Mouse (Mus musculus) kidney, postnatal 0 days (tissue): Measurements from ENCODE around the gene Gpc5. TPM values are rescaled to one million over a fixed set of nuclear protein-coding genes. Genes with fewer than 3 reads are reported as not detected.

Experiments used
- ATAC-seq: fragments of 200-750 bp; cut with Nextera tagmentation; replicated peaks from 2 replicates; pipeline ENCODE4 v1.8.0; 2017; ENCODE audit warnings: low read depth, moderate number of reproducible peaks, moderate TSS enrichment, moderate library complexity; ENCODE audit not compliant: low FRiP score
- DNase-seq: peaks from one replicate; pipeline ENCODE4 v3.0.0-alpha.2; 2016; ENCODE audit warnings: low spot score
- H3K27ac ChIP-seq: fragments of 300-500 bp; sonication (generic); 2 replicates; pipeline ENCODE4 v1.5.1; 2014; ENCODE audit warnings: mild to moderate bottlenecking
- H3K27me3 ChIP-seq: fragments of 300-500 bp; sonication (generic); 2 replicates; pipeline ENCODE4 v1.6.1; 2014; ENCODE audit warnings: low read length, mixed read lengths; ENCODE audit not compliant: insufficient read depth
- H3K36me3 ChIP-seq: fragments of 300-500 bp; sonication (generic); 2 replicates; pipeline ENCODE4 v1.6.1; 2014; ENCODE audit warnings: low read length, mixed read lengths; ENCODE audit not compliant: insufficient read depth
- H3K4me1 ChIP-seq: fragments of 300-500 bp; sonication (generic); replicated peaks from 2 replicates; pipeline ENCODE4 v1.6.1; 2014; ENCODE audit warnings: antibody characterized with exemption, low read length, mixed read lengths; ENCODE audit not compliant: insufficient read depth
- H3K4me2 ChIP-seq: fragments of 300-500 bp; sonication (generic); 2 replicates; pipeline ENCODE4 v1.6.1; 2014; ENCODE audit warnings: mild to moderate bottlenecking, low read length, moderate library complexity, mixed read lengths
- H3K4me3 ChIP-seq: fragments of 300-500 bp; sonication (generic); replicated peaks from 2 replicates; pipeline ENCODE4 v1.5.1; 2014; ENCODE audit warnings: low read depth, low read length
- H3K9ac ChIP-seq: fragments of 300-500 bp; sonication (generic); 2 replicates; pipeline ENCODE4 v1.6.1; 2014; ENCODE audit warnings: low read depth, low read length
- H3K9me3 ChIP-seq: fragments of 300-500 bp; sonication (generic); replicated peaks from 2 replicates; pipeline ENCODE4 v1.6.1; 2016; ENCODE audit warnings: low read length, inconsistent platforms, mixed read lengths
- CTCF ChIP-seq: IDR thresholded peaks from 2 replicates; pipeline ENCODE4 v1.5.1; 2016; ENCODE audit warnings: antibody characterized with exemption, low read depth, mild to moderate bottlenecking, moderate library complexity
- WGBS: fragments of 180-500 bp; shearing (Covaris S2); extraction: QIAGEN DNeasy Blood & Tissue Kit; methylation state at CpG from one replicate; pipeline ENCODE4 v1.1.7; 2014; 5-methylcytosine and 5-hydroxymethylcytosine counted together
- polyA plus RNA-seq: library from polyadenylated mRNA; unstranded; fragments of >200 nt; fragmentation: Nextera tagmentation; extraction: Ambion mirVana; gene quantifications from 2 replicates; pipeline ENCODE4 v1.2.1, GENCODE M21; 2015

The Gpc5 gene
- polyA plus RNA-seq, 1 experiment from 2014 or later: 18.5 TPM

DNA sequence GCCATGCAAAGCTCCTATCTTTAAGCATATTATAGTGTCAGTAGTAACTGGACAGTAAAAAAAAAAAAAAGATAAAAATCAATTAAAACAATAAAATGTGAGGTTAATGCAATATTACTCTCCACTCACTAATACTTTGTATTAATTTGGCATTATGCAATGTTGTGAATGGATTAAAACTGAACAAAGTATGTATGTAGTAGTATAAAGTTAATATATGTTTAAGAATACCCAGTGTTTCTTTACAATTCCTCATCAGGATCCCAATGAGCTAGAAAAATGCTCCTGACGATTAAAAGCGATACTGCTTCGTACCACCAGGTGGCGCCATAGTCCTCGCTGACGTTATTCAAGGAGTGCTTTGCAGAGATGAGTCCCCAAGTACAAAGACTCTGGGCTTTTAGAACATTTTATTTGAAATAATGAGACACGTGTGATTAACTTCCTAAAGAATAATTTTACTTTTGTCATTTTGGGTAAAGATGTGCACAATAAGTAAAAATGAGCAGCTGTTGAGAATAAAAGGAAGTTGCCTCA is 739.3 kb downstream of the Gpc5 start:
- H3K4me3 ChIP-seq: no peak overlapping the region
- no peaks in the 10 kb centered on the region for H3K27me3 ChIP-seq
- H3K36me3 ChIP-seq: no peaks in the 10 kb centered on the region
- TF ChIP-seq CTCF: peak; percentile 99
- no peaks in the 10 kb centered on the region for H3K9me3 ChIP-seq
- no peak overlapping the region for H3K9ac ChIP-seq
- H3K4me1 ChIP-seq: no peaks in the 10 kb centered on the region
- no peak overlapping the region for H3K4me2 ChIP-seq
- DNase-seq (peak; percentile 88), ATAC-seq (peak; percentile 57; the same call in 1 of the 2 replicates)
- 1% methylated on average over 7 of the region's 7 CpGs for WGBS
- no peak overlapping the region for H3K27ac ChIP-seq

DNA sequence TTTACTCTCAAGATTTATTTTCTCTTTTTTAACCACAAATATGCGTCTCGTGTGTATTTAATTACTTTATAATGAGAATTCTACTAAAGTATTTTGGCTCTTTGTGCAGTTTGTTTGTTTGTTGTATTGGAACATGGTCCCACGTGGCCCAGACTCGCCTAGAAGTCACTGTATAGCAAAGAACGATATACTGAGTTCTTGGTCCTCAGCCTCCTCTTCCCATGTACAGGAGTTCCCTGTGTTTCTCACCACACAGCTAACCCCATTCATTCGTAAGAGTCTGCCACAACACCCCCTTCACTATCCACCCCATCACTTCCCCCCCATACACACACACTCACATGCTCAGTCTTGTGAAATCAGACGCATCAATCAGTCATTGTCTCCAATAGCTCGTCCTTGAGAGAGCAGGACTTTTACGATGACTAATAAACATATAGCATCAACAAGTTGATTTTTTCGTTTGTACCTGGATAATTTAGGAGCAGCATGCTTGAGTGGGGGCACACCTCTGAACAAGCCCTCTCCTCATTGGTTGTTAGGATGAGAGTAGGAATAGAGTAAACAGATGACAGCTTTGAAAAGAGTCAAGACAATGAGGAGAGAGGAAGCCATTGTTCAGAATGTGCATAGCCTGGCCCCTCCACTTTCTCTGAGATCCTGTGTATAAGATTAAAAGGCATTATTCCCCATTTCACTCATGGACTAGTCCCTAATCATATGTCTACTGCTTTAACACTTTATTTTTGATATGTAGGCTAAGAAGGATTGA is 740.0 kb downstream of the Gpc5 start:
- Histone ChIP-seq H3K36me3 (no peaks in the 10 kb centered on the region), H3K4me3 (no peak overlapping the region), H3K27ac (no peak overlapping the region), H3K4me1 (no peaks in the 10 kb centered on the region), H3K9me3 (no peaks in the 10 kb centered on the region), H3K27me3 (no peaks in the 10 kb centered on the region), H3K9ac (no peak overlapping the region), H3K4me2 (no peak overlapping the region)
- WGBS: 73% methylated on average over 10 of the region's 10 CpGs
- no peak; the same call in 1 of the 2 replicates for ATAC-seq
- DNase-seq: no peak
- TF ChIP-seq CTCF: no peak

DNA sequence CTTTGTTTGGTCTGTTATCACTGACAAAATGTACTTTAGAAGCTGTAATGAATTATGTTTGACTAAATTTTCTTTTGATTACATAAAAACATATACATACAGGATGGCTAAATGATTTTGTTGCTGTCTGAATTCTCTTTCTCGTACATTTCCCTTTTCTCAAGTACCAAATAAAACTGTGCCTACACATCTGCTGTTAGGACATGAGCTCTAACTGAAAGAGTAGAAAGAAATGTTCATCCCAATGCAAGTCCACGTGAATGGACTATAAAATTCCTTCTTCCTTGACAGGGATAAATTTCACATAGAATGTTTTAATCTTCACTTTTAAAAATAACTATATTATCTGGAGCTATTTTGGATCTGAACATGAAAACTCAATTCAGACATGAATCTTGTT is 751.8 kb downstream of the Gpc5 start:
- Histone ChIP-seq H3K4me1 (no peaks in the 10 kb centered on the region), H3K4me3 (no peak overlapping the region), H3K27me3 (no peaks in the 10 kb centered on the region), H3K36me3 (no peaks in the 10 kb centered on the region), H3K4me2 (no peak overlapping the region), H3K9me3 (no peaks in the 10 kb centered on the region), H3K27ac (no peak overlapping the region), H3K9ac (no peak overlapping the region)
- DNase-seq: no peak
- no peak for TF ChIP-seq CTCF
- ATAC-seq: no peak
- 70% methylated on average over 2 of the region's 2 CpGs for WGBS

DNA sequence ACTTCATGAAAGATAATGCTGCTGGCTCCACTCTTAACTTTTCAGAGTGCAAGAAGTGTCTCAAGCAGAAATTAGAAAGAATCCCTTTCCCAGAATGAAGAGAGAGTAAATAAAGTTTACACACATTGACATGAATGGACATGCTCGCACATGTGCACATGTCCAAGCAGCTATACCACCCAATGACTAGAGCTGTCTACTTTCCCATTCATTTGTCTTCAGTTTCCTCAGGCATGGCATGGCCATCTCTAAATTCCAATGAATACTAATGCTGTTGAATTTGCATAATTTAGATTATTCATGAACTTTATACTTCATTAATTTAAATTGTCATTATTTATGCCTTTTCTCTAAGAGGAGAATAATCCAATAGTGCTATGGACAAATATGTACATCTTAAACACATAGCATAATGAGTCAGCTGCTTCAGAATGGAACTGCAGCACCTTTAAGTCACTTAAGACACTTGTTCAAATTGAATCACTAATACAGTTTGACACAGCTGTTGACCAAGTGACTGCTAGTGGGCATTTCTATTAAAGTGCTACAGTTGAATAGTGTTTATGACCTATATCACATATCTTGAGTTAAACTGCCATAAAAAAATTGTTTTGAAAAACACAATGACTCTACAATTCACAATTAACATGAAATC is 752.9 kb downstream of the Gpc5 start:
- H3K27ac ChIP-seq: no peak overlapping the region
- no peaks in the 10 kb centered on the region for H3K4me1 ChIP-seq
- TF ChIP-seq CTCF: no peak
- no peak overlapping the region for H3K9ac ChIP-seq
- no peak overlapping the region for H3K4me3 ChIP-seq
- no peaks in the 10 kb centered on the region for H3K36me3 ChIP-seq
- no peaks in the 10 kb centered on the region for H3K27me3 ChIP-seq
- H3K9me3 ChIP-seq: no peaks in the 10 kb centered on the region
- ATAC-seq (no peak), DNase-seq (no peak)
- no peak overlapping the region for H3K4me2 ChIP-seq
- WGBS: 95% methylated on average over 1 of the region's 1 CpGs

DNA sequence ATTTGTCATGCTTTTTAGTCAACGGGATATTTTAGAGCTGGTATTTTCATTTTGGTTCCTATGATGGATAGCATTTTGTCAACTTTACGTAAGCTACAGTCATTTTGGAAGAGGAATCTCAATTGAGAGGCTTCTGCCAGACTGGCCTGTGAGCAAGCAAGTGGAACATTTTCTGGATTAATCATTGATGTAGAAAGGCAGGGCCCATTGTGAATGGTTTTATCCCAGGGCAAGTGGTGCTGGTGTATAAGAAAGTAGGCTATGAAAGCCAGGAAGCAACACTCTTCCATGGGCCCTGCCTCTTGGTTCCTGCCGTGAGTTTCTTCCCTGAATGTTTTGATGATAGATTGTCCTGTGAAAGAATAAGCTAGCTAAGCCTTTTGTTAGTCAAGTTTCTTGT is 777.1 kb downstream of the Gpc5 start:
- no peak; the same call in 1 of the 2 replicates for ATAC-seq
- 62% methylated on average over 3 of the region's 3 CpGs for WGBS
- no peaks in the 10 kb centered on the region for H3K36me3 ChIP-seq
- no peaks in the 10 kb centered on the region for H3K4me1 ChIP-seq
- no peaks in the 10 kb centered on the region for H3K9me3 ChIP-seq
- no peak for DNase-seq
- no peak overlapping the region for H3K4me2 ChIP-seq
- no peaks in the 10 kb centered on the region for H3K27me3 ChIP-seq
- no peak overlapping the region for H3K27ac ChIP-seq
- TF ChIP-seq CTCF: no peak
- H3K4me3 ChIP-seq: no peak overlapping the region
- H3K9ac ChIP-seq: no peak overlapping the region

DNA sequence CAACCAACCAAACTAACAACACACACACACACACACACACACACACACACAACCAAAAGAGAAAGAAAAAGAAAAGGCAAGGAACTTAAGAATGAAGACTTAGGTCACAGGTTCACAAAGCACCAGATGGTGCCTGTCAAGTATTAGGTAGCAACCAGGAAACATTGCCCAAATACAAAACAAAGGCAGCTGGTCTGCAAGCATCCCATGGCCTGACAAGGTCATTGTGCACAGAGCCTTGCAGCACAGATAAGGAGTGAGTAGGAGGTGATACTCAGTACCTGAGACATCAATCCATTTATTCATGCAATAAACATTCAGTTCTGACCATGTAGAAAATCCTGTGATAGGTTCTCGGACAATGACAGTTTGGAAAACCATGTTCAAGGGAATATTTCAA is 884.0 kb downstream of the Gpc5 start:
- Histone ChIP-seq H3K36me3 (no peaks in the 10 kb centered on the region), H3K4me3 (no peak overlapping the region), H3K9me3 (no peaks in the 10 kb centered on the region), H3K4me1 (no peaks in the 10 kb centered on the region), H3K9ac (no peak overlapping the region), H3K4me2 (no peak overlapping the region), H3K27ac (no peak overlapping the region), H3K27me3 (no peaks in the 10 kb centered on the region)
- 20% methylated on average over 1 of the region's 1 CpGs for WGBS
- ATAC-seq (no peak; the same call in 1 of the 2 replicates), DNase-seq (peak; percentile 49)
- TF ChIP-seq CTCF: no peak
